Mouse (Mus musculus) v-Abl transformed pro-B cells (cell line): Measurements from ENCODE around the gene Rpl6.
"Not testable (repeated sequence)": the region's sequence is repeated elsewhere in the genome, so short reads cannot be mapped to it uniquely, and the experiment has no call there.

ENCODE experiments used
- in situ Hi-C, 2 experiments: fragments of 400-800 bp; cut with MboI; formaldehyde crosslinking; loops; one replicate each; pipeline ENCODE4 v1.15.1; 2025; ENCODE audit not compliant: unreplicated experiment in 2 of 2

Gene Rpl6

GRCm38 (mm10) chr5:121220732-121221301 is 16.5 kb downstream of the Rpl6 start:
- in situ Hi-C loops = no loop called here

GRCm38 (mm10) chr5:121221328-121221850 is 17.1 kb downstream of the Rpl6 start:
- in situ Hi-C loops = no loop called here

- in situ Hi-C loops = not testable (repeated sequence)
These were observed 19.7 kb downstream of the Rpl6 start for GRCm38 (mm10) chr5:121224020-121224419.

GRCm38 (mm10) chr5:121224856-121225255 is 20.6 kb downstream of the Rpl6 start:
- in situ Hi-C loops = no loop called here

GRCm38 (mm10) chr5:121225854-121226253 is 21.6 kb downstream of the Rpl6 start:
- in situ Hi-C loops = no loop called here

- in situ Hi-C loops = no loop called here
These were observed 22.1 kb downstream of the Rpl6 start for GRCm38 (mm10) chr5:121226406-121226805.

- in situ Hi-C loops = no loop called here
These were observed 22.6 kb downstream of the Rpl6 start for GRCm38 (mm10) chr5:121226845-121227244.

GRCm38 (mm10) chr5:121227330-121227729 is 23.0 kb downstream of the Rpl6 start:
- in situ Hi-C loops = not testable (repeated sequence)

GRCm38 (mm10) chr5:121229182-121229581 is 24.9 kb downstream of the Rpl6 start:
- in situ Hi-C loops = no loop called here

- in situ Hi-C loops = no loop called here
These were observed 26.5 kb downstream of the Rpl6 start for GRCm38 (mm10) chr5:121230811-121231210.

- in situ Hi-C loops = no loop called here
These were observed 28.5 kb downstream of the Rpl6 start for GRCm38 (mm10) chr5:121232789-121233188.

GRCm38 (mm10) chr5:121233726-121234125 is 29.4 kb downstream of the Rpl6 start:
- in situ Hi-C loops = no loop called here

GRCm38 (mm10) chr5:121236171-121236570 is 31.9 kb downstream of the Rpl6 start:
- in situ Hi-C loops = no loop called here

- in situ Hi-C loops = no loop called here
These were observed 33.9 kb downstream of the Rpl6 start for GRCm38 (mm10) chr5:121238208-121238607.

- in situ Hi-C loops = no loop called here
These were observed 35.6 kb downstream of the Rpl6 start for GRCm38 (mm10) chr5:121239846-121240245.

- in situ Hi-C loops = no loop called here
These were observed 36.9 kb downstream of the Rpl6 start for GRCm38 (mm10) chr5:121241182-121241581.

- in situ Hi-C loops = no loop called here
These were observed 38.0 kb downstream of the Rpl6 start for GRCm38 (mm10) chr5:121242261-121242660.

- in situ Hi-C loops = no loop called here
These were observed 38.4 kb downstream of the Rpl6 start for GRCm38 (mm10) chr5:121242701-121243100.

GRCm38 (mm10) chr5:121243676-121244364 is 39.5 kb downstream of the Rpl6 start:
- in situ Hi-C loops = no loop called here

- in situ Hi-C loops = no loop called here
These were observed 40.1 kb downstream of the Rpl6 start for GRCm38 (mm10) chr5:121244365-121244731.

GRCm38 (mm10) chr5:121245201-121245600 is 40.9 kb downstream of the Rpl6 start:
- in situ Hi-C loops = no loop called here

- in situ Hi-C loops = no loop called here
These were observed 44.6 kb downstream of the Rpl6 start for GRCm38 (mm10) chr5:121248766-121249394.
